Mouse (Mus musculus) MEL (cell line): ENCODE measurements around the gene Ninl. TPM values are rescaled to one million over a fixed set of nuclear protein-coding genes. Genes with fewer than 3 reads are reported as not detected.

ENCODE experiments used
- DNase-seq: peaks from one replicate; pipeline ENCODE4 v3.0.0; 2011; ENCODE audit warnings: low read depth, low spot score
- H3K27ac ChIP-seq: 2 replicates; pipeline ENCODE4 v1.5.1; 2012; ENCODE audit warnings: low read depth, mild to moderate bottlenecking, control low read depth, low read length, moderate library complexity; ENCODE audit not compliant: control insufficient read depth
- H3K27me3 ChIP-seq, 2 experiments: fragments of 150-350 bp in 1 of 2; sonication (generic) in 1 of 2; 2 replicates each; pipeline ENCODE4 v1.6.1; 2012; ENCODE audit warnings: low read length in 2 of 2, mild to moderate bottlenecking in 2 of 2, improper control_type of control experiment in 1 of 2, moderate library complexity in 1 of 2; ENCODE audit not compliant: insufficient read depth in 2 of 2, control insufficient read depth in 1 of 2
- H3K36me3 ChIP-seq, 2 experiments: 2 replicates each; pipeline ENCODE4 v1.6.1; 2012 to 2014; ENCODE audit warnings: low read length in 2 of 2, improper control_type of control experiment in 1 of 2, inconsistent platforms in 1 of 2, mild to moderate bottlenecking in 1 of 2; ENCODE audit not compliant: insufficient read depth in 2 of 2, control insufficient read depth in 1 of 2
- H3K4me1 ChIP-seq, 2 experiments: fragments of 150-350 bp in 1 of 2; sonication (generic) in 1 of 2; 2 replicates each; pipeline ENCODE4 v1.6.1; 2012; ENCODE audit warnings: low read length in 2 of 2, improper control_type of control experiment in 1 of 2, mild to moderate bottlenecking in 1 of 2; ENCODE audit not compliant: insufficient read depth in 2 of 2, control insufficient read depth in 1 of 2
- H3K4me3 ChIP-seq, 2 experiments: fragments of 150-350 bp in 1 of 2; sonication (generic) in 1 of 2; 2 replicates each; pipeline ENCODE4 v1.5.1; 2012; ENCODE audit warnings: low read depth in 2 of 2, low read length in 2 of 2, mild to moderate bottlenecking in 2 of 2, moderate library complexity in 2 of 2, control low read depth in 1 of 2, improper control_type of control experiment in 1 of 2; ENCODE audit not compliant: control insufficient read depth in 1 of 2, insufficient read depth in 1 of 2
- H3K79me2 ChIP-seq: 2 replicates; pipeline ENCODE4 v1.6.1; 2012; ENCODE audit warnings: mild to moderate bottlenecking, low read length, moderate library complexity; ENCODE audit not compliant: control insufficient read depth, poor library complexity, insufficient read depth
- H3K9ac ChIP-seq: 2 replicates; pipeline ENCODE4 v1.6.1; 2012; ENCODE audit warnings: low read depth, mild to moderate bottlenecking, control low read depth, low read length, moderate library complexity; ENCODE audit not compliant: control insufficient read depth, poor library complexity, severe bottlenecking
- H3K9me3 ChIP-seq: fragments of 150-350 bp; sonication (generic); replicated peaks from 2 replicates; pipeline ENCODE4 v1.6.1; 2012; ENCODE audit warnings: mild to moderate bottlenecking, low read length, improper control_type of control experiment, moderate library complexity; ENCODE audit not compliant: insufficient read depth
- CHD2 ChIP-seq: IDR thresholded peaks from 2 replicates; pipeline ENCODE4 v1.6.1; 2011; ENCODE audit warnings: low read length, improper control_type of control experiment
- CTCF ChIP-seq, 3 experiments: IDR thresholded peaks in 2 of 3; conservative IDR thresholded peaks in 1 of 3; 2 replicates each; pipeline ENCODE4 v1.5.1; 2011 to 2012; ENCODE audit warnings: low read length in 3 of 3, low read depth in 2 of 3, mild to moderate bottlenecking in 2 of 3, improper control_type of control experiment in 1 of 3, inconsistent platforms in 1 of 3, mixed read lengths in 1 of 3, moderate library complexity in 1 of 3; ENCODE audit not compliant: control insufficient read depth in 1 of 3, insufficient read depth in 1 of 3, poor library complexity in 1 of 3, severe bottlenecking in 1 of 3
- E2F4 ChIP-seq: IDR thresholded peaks from 2 replicates; pipeline ENCODE4 v1.6.1; 2011; ENCODE audit warnings: low read depth, low read length, improper control_type of control experiment, borderline replicate concordance
- GABPA ChIP-seq: IDR thresholded peaks from 2 replicates; pipeline ENCODE4 v1.6.1; 2012; ENCODE audit warnings: low read depth, mild to moderate bottlenecking, inconsistent platforms, low read length, improper control_type of control experiment, moderate library complexity
- GATA1 ChIP-seq: IDR thresholded peaks from 2 replicates; pipeline ENCODE4 v1.6.1; 2011; ENCODE audit warnings: low read depth, low read length, improper control_type of control experiment
- HCFC1 ChIP-seq: IDR thresholded peaks from 2 replicates; pipeline ENCODE4 v1.6.1; 2012; ENCODE audit warnings: low read depth, mild to moderate bottlenecking, inconsistent platforms, low read length, improper control_type of control experiment, moderate library complexity
- JUND ChIP-seq: IDR thresholded peaks from 2 replicates; pipeline ENCODE4 v1.6.1; 2011; ENCODE audit warnings: low read depth, mild to moderate bottlenecking, improper control_type of control experiment, low read length
- MAFK ChIP-seq: IDR thresholded peaks from 2 replicates; pipeline ENCODE4 v1.6.1; 2011; ENCODE audit warnings: low read depth, mild to moderate bottlenecking, low read length, improper control_type of control experiment, borderline replicate concordance
- MAX ChIP-seq: IDR thresholded peaks from 2 replicates; pipeline ENCODE4 v1.6.1; 2011; ENCODE audit warnings: low read length, improper control_type of control experiment
- MAZ ChIP-seq: IDR thresholded peaks from 2 replicates; pipeline ENCODE4 v1.6.1; 2012; ENCODE audit warnings: low read depth, mild to moderate bottlenecking, inconsistent platforms, low read length, improper control_type of control experiment
- MEF2A ChIP-seq: IDR thresholded peaks from 2 replicates; pipeline ENCODE4 v1.6.1; 2014; ENCODE audit warnings: low read depth, mild to moderate bottlenecking, inconsistent platforms, low read length, improper control_type of control experiment; ENCODE audit not compliant: poor library complexity, insufficient replicate concordance, severe bottlenecking; ENCODE audit errors: extremely low read depth
- MXI1 ChIP-seq: IDR thresholded peaks from 2 replicates; pipeline ENCODE4 v1.6.1; 2011; ENCODE audit warnings: mild to moderate bottlenecking, low read depth, low read length, improper control_type of control experiment
- MYC ChIP-seq: IDR thresholded peaks from 2 replicates; pipeline ENCODE4 v1.6.1; 2011; ENCODE audit warnings: low read depth, mild to moderate bottlenecking, low read length, improper control_type of control experiment, moderate library complexity
- NRF1 ChIP-seq: IDR thresholded peaks from 2 replicates; pipeline ENCODE4 v1.6.1; 2014; ENCODE audit warnings: low read depth, mild to moderate bottlenecking, inconsistent platforms, low read length, improper control_type of control experiment, moderate library complexity; ENCODE audit not compliant: poor library complexity, insufficient read depth, severe bottlenecking
- POLR2A ChIP-seq, 2 experiments: IDR thresholded peaks; 2 replicates each; pipeline ENCODE4 v1.6.1; 2011 to 2012; ENCODE audit warnings: low read length in 2 of 2, mild to moderate bottlenecking in 2 of 2, control low read depth in 1 of 2, improper control_type of control experiment in 1 of 2, low read depth in 1 of 2, moderate library complexity in 1 of 2; ENCODE audit not compliant: control insufficient read depth in 1 of 2, insufficient read depth in 1 of 2, poor library complexity in 1 of 2
- POLR2AphosphoS5 ChIP-seq: IDR thresholded peaks from 2 replicates; pipeline ENCODE4 v1.6.1; 2012; ENCODE audit warnings: low read depth, borderline replicate concordance, mild to moderate bottlenecking, inconsistent platforms, low read length, moderate library complexity, mixed read lengths
- SMC3 ChIP-seq: IDR thresholded peaks from 2 replicates; pipeline ENCODE4 v1.6.1; 2011; ENCODE audit warnings: low read depth, low read length, improper control_type of control experiment
- USF2 ChIP-seq, 2 experiments: IDR thresholded peaks; 2 replicates each; pipeline ENCODE4 v1.6.1; 2011 to 2012; ENCODE audit warnings: improper control_type of control experiment in 2 of 2, low read length in 2 of 2, borderline replicate concordance in 1 of 2, inconsistent platforms in 1 of 2, low read depth in 1 of 2, mild to moderate bottlenecking in 1 of 2; ENCODE audit not compliant: insufficient read depth in 1 of 2
- ZC3H11A ChIP-seq: IDR thresholded peaks from 2 replicates; pipeline ENCODE4 v1.6.1; 2012; ENCODE audit warnings: low read depth, mild to moderate bottlenecking, inconsistent platforms, low read length, improper control_type of control experiment
- ZKSCAN1 ChIP-seq: IDR thresholded peaks from 2 replicates; pipeline ENCODE4 v1.6.1; 2012; ENCODE audit warnings: low read depth, mild to moderate bottlenecking, inconsistent platforms, low read length, improper control_type of control experiment, moderate library complexity
- ZNF384 ChIP-seq: IDR thresholded peaks from 2 replicates; pipeline ENCODE4 v1.6.1; 2012; ENCODE audit warnings: low read depth, mild to moderate bottlenecking, inconsistent platforms, low read length, improper control_type of control experiment
- polyA plus RNA-seq, 2 experiments: library from polyadenylated mRNA; stranded (reverse) in 1 of 2; unstranded in 1 of 2; fragments of >175 nt in 1 of 2; fragments of >200 nt in 1 of 2; gene quantifications; 2 replicates each; pipeline versions ENCODE4 v1.2.1 to v1.2.4; 2012; ENCODE audit warnings: low replicate concordance in 2 of 2, low read depth in 1 of 2; ENCODE audit not compliant: insufficient read length in 2 of 2, insufficient read depth in 1 of 2, missing spikeins in 1 of 2
- total RNA-seq: library from RNA; depleted of rRNA; stranded (reverse); fragments of 300-350 nt; gene quantifications from 2 replicates; pipeline ENCODE4 v1.2.3, GENCODE M21; 2012

Gene Ninl
- total and polyA plus RNA-seq, 3 experiments = 9.8 to 16.8 TPM; not detected in 1

DNA sequence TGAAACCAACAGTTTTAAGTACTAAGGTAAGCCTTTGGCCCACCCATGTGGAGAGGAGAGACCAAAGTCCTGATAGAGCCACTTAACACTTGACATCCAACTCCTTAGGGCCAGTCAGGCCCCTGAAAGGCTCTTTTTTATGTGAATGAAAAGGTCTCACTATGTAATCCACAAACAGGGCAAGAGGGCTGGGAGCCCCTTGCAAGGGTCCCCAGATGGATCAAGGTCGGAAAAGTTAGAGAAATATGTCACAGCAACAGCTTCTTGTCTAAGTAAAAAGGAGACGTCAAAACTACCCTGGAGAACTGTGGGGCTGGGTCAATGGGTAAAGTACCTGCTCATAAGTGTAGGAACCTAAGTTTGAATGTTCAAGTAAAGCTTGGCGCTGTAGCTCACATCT lies 74.5 kb downstream of the Ninl start:
- Histone ChIP-seq H3K27me3 (no peaks in the 10 kb centered on the region), H3K4me3 (no peak overlapping the region), H3K4me1 (no peaks in the 10 kb centered on the region), H3K36me3 (no peaks in the 10 kb centered on the region; a peak in 1 of 4 replicates), H3K9me3 (no peaks in the 10 kb centered on the region), H3K9ac (no peak overlapping the region), H3K27ac (no peak overlapping the region)
- DNase-seq = no peak
- TF ChIP-seq GABPA (no peak), JUND (no peak), ZKSCAN1 (no peak), USF2 (IDR thresholded peaks at IDR 0.05; ENCODE audit: borderline replicate concordance in 1 of 2, insufficient read depth in 1 of 2, low read depth in 1 of 2, low read length in 2 of 2) (no peak), E2F4 (no peak), MYC (no peak), MAZ (no peak), MEF2A (no peak), ZNF384 (no peak), GATA1 (no peak), CTCF (IDR thresholded peaks at IDR 0.05 in 2 of 3, conservative IDR thresholded peaks at IDR 0.05 in 1 of 3; ENCODE audit: control insufficient read depth in 1 of 3, insufficient read depth in 1 of 3, low read depth in 2 of 3, low read length in 3 of 3, poor library complexity in 1 of 3, severe bottlenecking in 1 of 3) (no peak), POLR2AphosphoS5 (no peak), NRF1 (no peak), CHD2 (no peak), HCFC1 (no peak), MAFK (no peak), ZC3H11A (no peak), SMC3 (no peak), MXI1 (no peak), POLR2A (IDR thresholded peaks at IDR 0.05; ENCODE audit: control insufficient read depth in 1 of 2, insufficient read depth in 1 of 2, low read depth in 1 of 2, low read length in 2 of 2, poor library complexity in 1 of 2) (no peak)
- TF ChIP-seq, all 39 proteins: peak for 0
- no peaks in the 10 kb centered on the region for H3K79me2 ChIP-seq

DNA sequence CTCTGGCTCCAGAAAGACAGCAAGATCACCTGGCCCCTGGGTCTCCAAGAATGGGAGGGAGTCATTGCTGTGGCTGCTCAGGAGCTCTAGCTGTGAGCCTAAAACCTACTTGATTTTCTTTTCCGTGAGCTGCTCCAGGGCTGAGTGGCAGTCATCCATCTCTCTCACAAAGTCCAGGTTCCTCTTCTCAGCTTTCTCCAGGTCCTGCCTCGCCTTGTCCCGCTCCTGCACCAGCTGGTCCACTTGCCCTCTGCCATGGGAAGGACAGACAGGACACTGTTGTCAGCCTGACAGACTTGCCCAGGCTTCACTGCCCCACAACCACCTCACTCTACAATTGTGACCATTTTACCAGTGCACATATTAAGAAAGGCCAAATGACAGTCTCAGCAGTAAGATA lies 75.9 kb downstream of the Ninl start:
- Histone ChIP-seq H3K27me3 (no peaks in the 10 kb centered on the region), H3K27ac (no peak overlapping the region), H3K9ac (no peak overlapping the region), H3K36me3 (no peaks in the 10 kb centered on the region), H3K9me3 (no peaks in the 10 kb centered on the region), H3K4me3 (no peak overlapping the region), H3K4me1 (no peaks in the 10 kb centered on the region), H3K79me2 (no peaks in the 10 kb centered on the region)
- no peak for TF ChIP-seq MAZ
- no peak for TF ChIP-seq MAX
- DNase-seq = no peak
